Mouse (Mus musculus) inflammation-experienced regulatory T-cells (primary cell): ENCODE measurements around the gene Bcl11b. TPM values are rescaled to one million over a fixed set of nuclear protein-coding genes. Genes with fewer than 3 reads are reported as not detected.

Source experiments
- polyA plus RNA-seq, 2 experiments: library from polyadenylated mRNA; unstranded; fragments of 100-300 nt; shearing (Covaris generic); gene quantifications; one replicate each; pipeline ENCODE4 v1.2.1; 2017

The Bcl11b gene
- polyA plus RNA-seq, result 100 to 1,000 TPM; 293 to 344 TPM

GRCm38 (mm10) chr12:108003483-108003882, at the start of gene Bcl11b:
TSS of gene Bcl11b (minus strand) at chr12:108003602.

Other genes with a start within 250 kb of the Bcl11b start
- gene Setd3, start 175.7 kb upstream of the Bcl11b start, polyA plus RNA-seq, result 100 to 1,000 TPM in 1 of 2 experiments, 10 to 100 TPM in 1; 92.1 to 116 TPM
- 1 to 10 TPM; 3.1 to 3.3 TPM for gene Ccnk, start 176.0 kb upstream of the Bcl11b start, polyA plus RNA-seq